Mouse (Mus musculus) thymus, postnatal 4 days (tissue): ENCODE results near the gene Tnnt2.
A peak's percentile ranks its signal among the peaks of the same experiment; 100 is the strongest.

Source experiments
- DNase-seq: peaks from one replicate; pipeline ENCODE4 v3.0.0; 2021

Gene Tnnt2

GRCm38 (mm10) chr1:135857137-135857775 lies 21.1 kb downstream of the Tnnt2 start:
- no peak for DNase-seq

- no peak for DNase-seq
These were observed 22.4 kb downstream of the Tnnt2 start for GRCm38 (mm10) chr1:135858533-135858932.

- DNase-seq = no peak
These were observed 24.9 kb downstream of the Tnnt2 start for GRCm38 (mm10) chr1:135861091-135861490.

- no peak for DNase-seq
These were observed 25.9 kb downstream of the Tnnt2 start for GRCm38 (mm10) chr1:135861980-135862552.

- DNase-seq = no peak
These were observed 26.4 kb downstream of the Tnnt2 start for GRCm38 (mm10) chr1:135862561-135862960.

GRCm38 (mm10) chr1:135863786-135864335 lies 27.7 kb downstream of the Tnnt2 start:
- no peak for DNase-seq

GRCm38 (mm10) chr1:135864830-135865229 lies 28.7 kb downstream of the Tnnt2 start:
- no peak for DNase-seq

GRCm38 (mm10) chr1:135865518-135866194 lies 29.5 kb downstream of the Tnnt2 start:
- peak; percentile 92 for DNase-seq

GRCm38 (mm10) chr1:135868570-135868969 lies 32.4 kb downstream of the Tnnt2 start:
- DNase-seq = no peak

GRCm38 (mm10) chr1:135872991-135873390 lies 36.8 kb downstream of the Tnnt2 start:
- no peak for DNase-seq

GRCm38 (mm10) chr1:135877248-135877647 lies 41.1 kb downstream of the Tnnt2 start:
- DNase-seq = no peak

- peak; percentile 77 for DNase-seq
These were observed 46.4 kb downstream of the Tnnt2 start for GRCm38 (mm10) chr1:135882385-135883109.

GRCm38 (mm10) chr1:135889461-135890185 lies 53.5 kb downstream of the Tnnt2 start:
- DNase-seq = no peak

GRCm38 (mm10) chr1:135891424-135892216 lies 55.5 kb downstream of the Tnnt2 start:
- no peak for DNase-seq

- no peak for DNase-seq
These were observed 56.1 kb downstream of the Tnnt2 start for GRCm38 (mm10) chr1:135892233-135892632.

- DNase-seq = no peak
These were observed 56.6 kb downstream of the Tnnt2 start for GRCm38 (mm10) chr1:135892764-135893163.

- DNase-seq = no peak
These were observed 57.2 kb downstream of the Tnnt2 start for GRCm38 (mm10) chr1:135893377-135893776.

GRCm38 (mm10) chr1:135895367-135895766 lies 59.2 kb downstream of the Tnnt2 start:
- DNase-seq = no peak

- no peak for DNase-seq
These were observed 63.1 kb downstream of the Tnnt2 start for GRCm38 (mm10) chr1:135899295-135899694.

GRCm38 (mm10) chr1:135899991-135900515 lies 63.9 kb downstream of the Tnnt2 start:
- no peak for DNase-seq
